Mouse (Mus musculus) inflammation-experienced regulatory T-cells, adult 6 months (primary cell): ENCODE results near the gene Crx. TPM values are rescaled to one million over a fixed set of nuclear protein-coding genes. Genes with fewer than 3 reads are reported as not detected.
A peak's percentile ranks its signal among the peaks of the same experiment; 100 is the strongest.
"Not testable (repeated sequence)": the region's sequence is repeated elsewhere in the genome, so short reads cannot be mapped to it uniquely, and the experiment has no call there.

Experiments used
- ATAC-seq: one replicate; pipeline ENCODE4 v1.8.0; 2017
- polyA plus RNA-seq, 3 experiments: library from polyadenylated mRNA; unstranded; fragments of 100-300 nt; shearing (Covaris generic); gene quantifications; one replicate each; pipeline ENCODE4 v1.2.1; 2017

Gene Crx
- polyA plus RNA-seq, result not detected

DNA sequence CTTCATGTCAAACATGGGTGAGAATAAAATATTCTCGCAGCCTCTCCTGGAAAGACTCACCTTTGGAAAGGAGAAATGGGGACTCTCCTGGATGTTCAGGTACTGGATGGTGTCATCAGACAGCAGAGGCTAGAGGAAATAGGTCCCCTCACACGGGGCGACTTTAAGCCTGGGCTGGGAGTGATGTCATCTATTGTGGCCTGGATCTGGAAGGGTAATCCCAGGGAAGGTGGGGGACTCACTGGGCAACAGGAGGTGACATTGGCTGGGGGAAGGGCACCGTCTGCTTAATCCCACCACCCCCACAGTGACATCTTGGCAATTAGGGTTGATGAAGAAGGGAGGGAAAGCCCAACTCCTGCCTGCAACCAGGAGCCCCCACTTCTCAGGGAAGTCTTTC is at the start of gene Crx:
Gene Crx (minus strand): TSS at position 213 of the 400 bp plus-strand sequence.
- ATAC-seq, result no peak

DNA sequence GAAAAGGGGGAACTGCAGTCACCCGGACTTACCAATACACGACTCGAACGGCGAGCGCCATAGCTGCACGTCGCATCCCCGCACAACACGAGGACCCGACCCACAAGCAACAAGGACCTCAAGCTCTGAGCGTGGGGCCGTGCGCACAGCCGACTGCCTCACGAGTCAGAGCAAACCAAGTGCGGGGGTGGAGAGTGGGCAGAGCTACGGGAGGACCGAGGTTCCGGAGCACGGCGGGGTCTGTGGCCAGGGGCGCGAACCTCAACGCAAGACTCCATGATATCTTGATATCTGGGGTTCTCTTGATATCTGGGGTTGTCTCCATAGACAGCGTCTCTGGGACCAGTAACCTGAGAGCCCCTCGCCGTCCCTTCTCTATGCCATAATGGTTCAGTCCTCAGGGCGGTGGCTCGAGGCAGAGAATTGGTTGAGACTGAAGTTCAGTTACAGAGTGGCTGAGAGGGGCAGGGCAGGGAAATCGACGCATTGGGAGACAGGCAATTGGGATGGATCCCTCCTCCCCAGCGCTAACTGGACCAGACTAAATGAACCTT is 42.5 kb upstream of the Crx start, which contains the start of gene Selenow:
Gene Selenow (minus strand): TSS at position 183 of the 554 bp plus-strand sequence.
- ATAC-seq, result peak; percentile 95

DNA sequence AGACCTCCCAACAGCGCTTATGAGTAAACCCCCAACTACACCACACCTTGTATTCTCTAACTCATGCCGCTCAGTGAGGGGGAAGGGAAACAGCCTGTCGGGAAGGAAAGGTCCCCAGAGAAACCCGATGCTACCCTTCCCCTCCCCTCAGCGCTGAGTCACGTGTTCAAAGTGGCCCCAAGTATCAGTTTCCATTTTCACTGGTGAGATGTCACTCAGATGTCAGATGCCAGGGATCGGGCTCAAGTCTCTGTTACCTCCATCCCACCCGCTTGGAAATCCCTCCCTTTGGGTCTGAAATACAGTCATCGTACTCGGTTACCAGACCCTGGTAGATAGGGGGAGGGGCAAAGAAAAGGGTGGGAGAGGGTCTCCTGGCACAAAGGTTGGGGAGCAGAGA is 42.0 kb upstream of the Crx start:
- peak; percentile 64 for ATAC-seq

DNA sequence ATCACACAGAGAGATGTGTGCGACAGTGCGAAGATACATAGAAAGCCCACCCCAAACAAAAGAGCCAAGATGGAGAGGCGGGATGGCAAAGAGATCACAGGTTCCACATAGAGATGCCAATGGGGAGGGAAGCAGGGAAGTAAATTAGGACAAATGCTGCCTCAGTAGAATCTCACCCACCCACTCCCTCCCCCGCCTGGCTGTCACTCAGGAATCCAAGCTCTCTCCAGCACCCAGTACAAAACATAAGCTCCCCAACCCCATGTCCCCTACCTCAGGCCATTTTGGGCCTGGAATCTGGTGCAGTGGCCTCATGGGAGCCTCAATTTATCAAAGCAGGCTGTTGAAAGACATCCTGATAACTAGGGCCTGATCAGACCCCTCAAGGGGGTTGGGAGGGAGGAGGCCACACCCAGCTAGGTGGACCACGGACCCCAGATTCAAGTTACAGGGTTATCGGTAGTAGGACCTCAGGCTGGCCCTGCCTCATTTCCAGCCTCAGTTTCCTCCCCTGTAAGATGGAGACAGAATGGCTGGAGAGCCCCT is 41.0 kb upstream of the Crx start:
- no peak for ATAC-seq

DNA sequence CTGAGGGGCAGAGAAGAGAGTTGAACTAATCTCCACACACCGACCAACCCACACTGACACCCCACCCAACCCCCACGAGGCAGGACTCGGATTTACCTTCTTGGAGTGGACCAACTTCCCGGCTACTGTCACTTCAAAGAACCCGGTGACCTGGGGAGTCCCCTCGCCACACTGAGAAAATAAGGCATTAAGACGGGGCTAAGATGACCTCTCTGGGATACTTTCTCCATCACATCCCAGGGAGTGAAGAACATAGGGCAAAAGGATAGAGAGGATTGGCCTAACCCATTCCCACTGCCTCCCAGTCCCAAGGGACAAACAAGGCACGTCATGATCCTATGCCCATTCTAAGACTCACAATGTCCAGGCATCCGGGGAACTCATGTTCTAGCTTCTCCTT is 40.2 kb upstream of the Crx start:
- ATAC-seq, result no peak

DNA sequence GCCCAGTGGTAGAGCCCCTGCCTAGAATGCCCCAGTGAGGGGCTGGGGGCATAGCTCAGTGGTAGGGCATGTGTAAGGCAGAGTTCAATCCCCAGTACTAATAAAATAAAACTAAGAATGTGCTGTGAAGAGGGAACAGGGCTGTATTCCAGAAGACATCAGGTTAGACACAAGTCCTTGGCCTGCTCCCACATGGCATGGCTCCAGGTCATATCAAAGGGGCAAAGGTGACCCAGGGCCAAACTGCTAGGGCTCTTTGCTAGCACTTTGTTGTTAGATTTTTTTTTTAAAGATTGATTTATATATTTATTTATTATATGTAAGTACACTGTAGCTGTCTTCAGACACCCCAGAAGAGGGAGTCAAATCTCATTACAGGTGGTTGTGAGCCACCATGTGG is 38.6 kb upstream of the Crx start:
- ATAC-seq, result no peak

DNA sequence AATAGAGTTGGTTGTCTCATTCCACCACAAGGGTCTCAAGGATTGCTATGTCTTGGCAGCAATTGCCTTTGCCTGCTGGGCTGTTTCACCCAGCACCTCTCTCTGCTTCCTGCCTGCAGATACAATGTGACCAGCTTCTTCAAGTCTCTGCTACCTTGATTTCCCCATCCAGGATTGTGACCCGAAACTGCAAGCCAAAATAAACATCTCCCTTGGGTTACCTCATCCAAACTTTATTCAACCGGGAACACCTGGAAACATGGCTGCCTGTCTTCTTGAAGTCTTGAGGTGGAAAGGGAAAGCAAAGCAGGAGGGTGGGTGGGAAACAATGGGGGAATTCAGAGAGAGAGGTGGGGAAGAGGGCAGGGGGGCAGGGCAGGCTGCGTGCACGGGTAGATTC is 37.2 kb upstream of the Crx start:
- no peak for ATAC-seq

DNA sequence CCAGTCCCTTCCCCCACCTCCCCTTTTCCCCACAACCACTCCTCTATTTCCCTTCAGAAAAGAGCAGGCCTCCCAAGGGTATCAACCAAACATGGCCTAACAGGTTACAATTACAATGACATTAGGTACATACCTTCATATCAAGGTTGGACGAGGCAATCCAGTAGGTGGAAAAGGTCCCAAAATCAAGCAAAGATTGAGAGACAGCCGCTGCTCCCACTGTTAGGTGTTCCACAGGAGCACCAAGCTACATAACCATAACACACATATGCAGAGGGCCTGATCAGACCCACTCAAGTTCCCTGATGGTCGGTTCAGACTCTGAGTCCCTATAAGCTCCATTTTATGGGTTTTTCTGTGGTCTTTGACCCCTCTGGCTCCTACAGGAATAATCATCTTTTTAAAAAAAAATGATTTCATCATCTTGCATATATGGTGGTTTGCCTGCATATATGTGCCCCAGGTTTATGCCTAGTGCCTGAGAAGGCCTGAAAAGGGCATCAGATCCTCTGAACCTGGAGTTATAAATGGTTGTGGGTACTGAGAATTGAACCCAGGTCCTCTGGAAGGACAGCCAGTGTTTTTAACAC is 36.5 kb upstream of the Crx start:
- ATAC-seq, result no peak

DNA sequence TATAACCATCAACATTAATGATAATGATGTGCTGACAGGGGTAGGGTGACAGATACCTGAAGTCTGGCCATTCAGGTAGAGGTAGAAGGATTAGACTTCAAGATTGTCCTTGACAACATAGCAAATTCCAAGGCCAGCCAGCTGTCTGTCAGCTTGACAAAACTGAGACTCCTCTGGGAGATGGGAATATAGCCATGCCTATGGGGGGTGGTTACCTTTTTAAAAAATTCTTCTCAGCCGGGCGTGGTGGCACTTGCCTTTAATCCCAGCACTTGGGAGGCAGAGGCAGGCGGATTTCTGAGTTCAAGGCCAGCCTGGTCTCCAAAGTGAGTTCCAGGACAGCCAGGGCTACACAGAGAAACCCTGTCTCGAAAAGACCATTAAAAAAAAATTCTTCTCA is 35.9 kb upstream of the Crx start:
- not testable (repeated sequence) for ATAC-seq

DNA sequence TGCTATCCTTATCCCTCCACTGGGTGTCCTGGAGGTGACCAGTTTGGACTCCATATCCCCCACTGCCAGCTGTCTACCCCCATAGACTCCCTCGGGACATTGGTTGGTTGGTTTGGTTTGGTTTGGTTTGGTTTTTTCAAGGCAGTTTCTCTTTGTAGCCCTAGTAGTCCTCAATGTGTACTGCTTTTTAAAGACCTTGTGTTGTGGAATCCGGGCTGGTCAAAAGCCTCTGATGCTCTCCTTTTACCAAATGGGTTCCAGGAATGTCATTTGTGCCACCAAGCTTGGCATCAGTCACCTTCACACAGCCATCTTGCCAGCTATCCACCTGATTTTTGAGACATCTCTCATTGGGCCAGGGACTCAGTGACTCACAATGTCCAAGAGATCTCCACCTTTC is 35.0 kb upstream of the Crx start:
- no peak for ATAC-seq

DNA sequence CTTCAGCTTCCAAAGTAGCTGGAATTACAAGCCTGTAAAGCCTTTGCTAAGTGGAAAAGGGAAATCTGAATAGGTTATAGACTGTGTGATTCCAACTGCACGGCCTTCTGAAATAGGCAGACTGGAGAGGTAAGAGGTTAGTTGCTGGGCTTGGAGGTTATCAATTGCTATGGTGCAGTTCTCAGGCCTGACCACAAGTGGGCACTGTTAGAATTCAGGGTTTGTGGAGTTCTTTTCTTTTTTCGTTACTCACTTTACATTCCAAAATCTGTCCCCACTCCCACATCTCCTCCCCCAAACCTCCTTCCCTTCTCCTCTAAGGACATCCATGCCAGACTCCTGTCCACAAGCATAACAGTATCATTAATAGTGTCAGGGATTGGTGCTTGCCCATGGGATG is 34.5 kb upstream of the Crx start:
- peak; percentile 63 for ATAC-seq

DNA sequence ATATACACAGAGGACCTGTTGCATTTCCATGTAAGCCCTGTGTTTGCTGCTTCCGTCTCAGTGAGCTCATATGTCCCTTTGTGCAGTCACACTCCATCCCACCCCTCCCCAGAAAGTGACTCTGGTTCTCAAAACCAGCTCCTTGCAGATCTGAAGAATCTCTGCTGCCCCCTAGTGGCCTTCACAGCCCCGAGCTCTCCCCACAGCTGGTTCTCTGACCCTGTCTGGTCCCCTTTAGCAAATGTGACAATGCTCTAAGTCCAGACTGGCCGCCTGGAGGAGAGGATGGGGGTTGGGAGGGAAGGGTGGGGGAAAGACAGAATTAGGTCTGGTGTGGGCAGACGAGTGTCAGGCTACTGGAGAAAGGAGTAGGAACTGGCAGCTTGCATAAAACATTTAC is 32.4 kb upstream of the Crx start:
- ATAC-seq, result peak; percentile 52

DNA sequence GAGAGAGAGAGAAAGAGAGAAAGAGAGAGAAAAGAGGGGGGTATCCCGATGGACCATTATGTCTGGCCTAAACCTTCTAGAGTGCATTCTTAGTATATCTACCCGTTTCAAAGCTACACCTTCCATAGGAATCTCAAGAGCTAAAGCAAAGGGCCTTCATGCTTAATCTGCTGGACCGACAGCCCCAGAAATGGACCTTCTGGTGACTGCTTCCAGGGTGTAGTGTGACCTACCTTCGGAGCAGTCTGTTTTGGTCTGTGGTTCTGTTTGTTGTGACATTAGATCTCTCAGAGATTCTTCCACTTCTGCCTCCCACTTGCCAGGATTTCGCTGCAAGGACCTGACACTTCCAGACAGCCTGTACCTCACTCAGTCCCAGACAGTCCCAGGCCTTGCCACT is 30.8 kb upstream of the Crx start:
- no peak for ATAC-seq

DNA sequence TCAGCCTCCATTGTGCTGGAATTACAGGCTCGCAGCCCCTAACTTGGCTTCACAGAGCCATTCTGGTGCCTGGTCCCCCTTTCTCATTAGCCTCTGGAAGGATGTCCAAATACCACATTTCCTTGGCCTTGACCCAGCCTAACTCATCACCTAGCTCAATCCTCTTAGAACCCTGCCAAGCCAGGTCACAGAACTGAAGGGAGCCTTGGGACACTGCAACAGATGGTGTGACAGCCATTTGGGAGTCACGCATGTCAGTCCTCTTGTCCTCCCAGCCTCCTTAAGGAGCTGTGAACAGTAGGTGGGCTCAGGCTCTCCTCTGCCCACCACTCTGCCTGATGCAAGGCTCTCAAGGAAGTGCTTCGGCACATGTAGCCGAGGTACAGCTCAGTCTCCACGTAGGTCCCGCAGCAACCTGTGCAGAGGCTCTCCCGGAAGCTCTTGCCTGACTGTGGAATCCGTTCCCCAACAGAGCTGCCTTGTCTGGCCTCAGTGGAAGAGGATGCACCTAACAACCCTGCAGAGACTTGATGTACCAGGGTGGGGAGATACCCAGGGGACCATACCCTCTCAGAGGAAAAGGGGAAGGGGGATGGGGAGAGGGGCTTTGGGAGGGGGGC is 28.3 kb upstream of the Crx start:
- no peak for ATAC-seq

DNA sequence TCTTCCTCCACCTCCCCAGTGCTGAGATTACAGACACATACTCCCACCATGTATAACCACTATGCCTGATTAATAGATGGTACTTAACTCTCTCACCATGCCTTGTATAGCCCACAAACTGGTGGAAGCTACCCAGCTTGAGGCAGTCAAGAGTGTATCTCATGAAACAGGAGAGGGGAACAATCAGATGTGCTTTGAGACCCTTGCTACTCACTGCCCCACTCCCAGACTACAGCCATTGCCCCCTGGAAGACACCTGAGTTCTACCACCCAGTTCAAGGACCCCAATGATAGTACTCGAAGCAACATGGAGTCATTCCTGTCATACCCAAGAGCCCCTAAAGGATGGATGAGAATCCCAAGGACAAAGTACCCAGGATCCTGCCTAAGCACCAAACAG is 26.8 kb upstream of the Crx start:
- no peak for ATAC-seq

DNA sequence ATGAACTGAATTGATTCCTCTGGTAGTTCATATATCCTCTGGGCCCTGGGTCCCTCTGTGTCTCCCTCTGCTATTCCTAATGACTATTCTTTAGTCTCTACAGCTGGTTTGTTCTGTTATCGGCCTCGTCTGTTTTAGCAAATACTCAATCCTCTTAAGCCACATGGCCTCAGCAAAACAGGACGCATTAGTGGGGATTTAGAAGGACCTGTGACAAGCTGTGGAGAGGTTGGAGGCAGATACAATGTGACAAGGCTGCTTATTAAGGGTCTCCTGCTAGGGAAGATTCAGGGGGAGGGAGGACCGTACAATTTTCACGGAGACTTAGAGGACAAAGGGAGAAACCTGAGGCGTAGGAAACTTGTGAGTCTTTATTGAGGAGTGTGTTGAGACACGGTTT is 26.1 kb upstream of the Crx start:
- no peak for ATAC-seq

DNA sequence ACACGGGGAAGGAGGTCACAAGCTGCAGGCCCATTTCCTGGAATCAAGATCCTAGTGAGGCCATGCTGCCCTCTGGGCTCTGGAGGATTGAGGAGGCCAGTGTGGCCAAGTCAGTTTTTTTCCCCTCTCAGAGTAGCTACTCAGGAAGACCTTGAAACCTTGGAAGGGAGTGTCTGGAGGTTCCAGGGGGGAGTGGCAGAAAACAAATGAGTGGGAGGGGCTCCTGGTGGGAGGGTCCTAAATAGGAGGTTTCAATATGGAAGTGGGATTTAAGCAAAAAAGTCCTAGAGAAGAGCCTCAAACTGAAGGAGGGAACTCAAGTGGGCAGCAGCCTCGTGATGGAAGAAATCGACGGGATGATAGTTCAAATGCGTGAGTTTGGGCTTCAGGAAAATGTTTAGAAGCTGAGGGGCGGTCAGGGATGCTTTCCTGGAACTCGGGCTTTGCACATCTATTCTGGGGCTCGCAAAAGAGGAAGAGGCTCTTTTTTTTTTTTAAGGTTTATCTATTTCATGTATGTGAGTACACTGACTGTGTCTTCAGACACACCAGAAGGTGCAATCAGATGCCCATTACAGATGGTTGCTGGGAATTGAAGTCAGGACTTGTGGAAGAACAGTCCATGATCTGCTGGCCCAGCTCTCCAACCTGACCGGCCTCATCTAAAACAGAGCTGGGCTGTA is 21.7 kb upstream of the Crx start:
- ATAC-seq, result no peak

DNA sequence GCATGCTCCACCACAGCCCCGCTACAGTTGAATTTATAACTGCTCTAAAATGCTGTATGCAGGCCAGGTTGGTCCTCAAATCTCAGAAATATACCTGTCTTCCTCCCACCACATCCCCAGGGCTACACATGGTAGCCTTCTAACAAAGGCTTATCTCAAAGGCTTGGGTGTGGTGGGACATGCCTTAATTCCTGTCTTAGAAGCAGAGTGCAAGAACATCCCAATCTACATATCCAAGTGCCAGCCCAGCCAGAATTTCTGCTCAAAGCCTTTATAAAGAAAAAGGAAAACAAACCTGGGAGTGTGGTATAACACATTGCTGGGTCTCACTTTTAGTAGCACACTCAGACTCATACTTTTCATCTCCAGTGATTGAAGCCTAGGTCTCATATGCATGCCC is 14.5 kb upstream of the Crx start:
- no peak for ATAC-seq

DNA sequence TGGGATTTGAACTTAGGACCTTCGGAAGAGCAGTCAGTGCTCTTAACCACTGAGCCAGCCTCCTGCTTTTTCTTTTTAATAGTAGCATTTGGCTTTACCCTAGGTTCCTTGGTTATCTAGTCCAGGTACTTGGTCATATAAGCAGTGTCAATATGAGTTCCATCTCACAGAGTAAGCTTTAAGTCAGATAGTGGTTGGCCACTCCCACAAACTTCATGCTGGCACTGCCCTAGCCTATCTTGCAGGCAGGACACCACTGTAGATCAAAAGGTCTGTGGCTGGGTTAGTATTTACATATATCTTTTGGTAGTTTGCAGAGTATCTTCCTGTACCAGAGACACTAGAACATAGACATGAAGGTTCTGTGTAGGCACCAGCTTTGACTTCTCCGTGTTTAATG is 4.4 kb upstream of the Crx start:
- ATAC-seq, result no peak

DNA sequence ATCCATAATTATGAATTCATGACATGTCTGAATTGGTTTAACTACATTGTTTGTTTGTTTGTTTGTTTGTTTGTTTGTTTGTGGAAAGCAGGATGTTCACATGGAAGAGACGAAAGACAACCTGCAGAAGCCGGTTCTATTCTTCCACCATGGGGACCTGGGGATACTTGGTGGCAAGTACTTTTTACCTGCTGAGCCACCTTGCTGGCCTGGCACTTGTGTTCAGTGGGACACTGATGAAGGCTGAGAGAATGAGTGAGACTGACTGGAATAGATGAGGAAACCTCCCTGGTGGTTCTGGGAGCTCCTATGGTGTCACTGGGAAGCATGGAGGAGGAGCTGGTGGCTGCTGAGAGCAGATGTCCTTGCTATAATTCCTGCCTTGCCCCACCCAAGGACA is 2.5 kb upstream of the Crx start, which contains the start of gene Crxos:
Gene Crxos (plus strand): TSS at position 301 of the 400 bp plus-strand sequence.
- ATAC-seq, result no peak

DNA sequence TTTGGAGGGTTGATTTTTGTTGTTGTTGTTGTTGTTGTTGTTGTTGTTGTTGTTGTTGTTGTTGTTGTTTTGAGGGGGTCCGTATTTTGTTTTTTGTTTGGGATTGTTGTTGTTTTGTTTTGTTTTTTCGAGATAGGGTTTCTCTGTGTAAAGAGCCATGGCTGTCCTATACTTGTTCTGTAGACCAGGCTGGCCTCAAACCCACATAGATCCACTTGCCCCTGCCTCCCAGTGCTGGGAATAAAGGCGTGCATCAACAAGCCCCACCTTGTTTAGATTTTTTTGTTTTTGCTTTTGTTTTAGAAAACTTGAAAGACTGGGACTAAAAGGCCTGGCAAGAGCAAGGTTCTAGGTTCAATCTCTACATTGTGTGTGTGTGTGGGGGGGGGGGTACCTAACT is 2.1 kb upstream of the Crx start:
- ATAC-seq, result no peak

DNA sequence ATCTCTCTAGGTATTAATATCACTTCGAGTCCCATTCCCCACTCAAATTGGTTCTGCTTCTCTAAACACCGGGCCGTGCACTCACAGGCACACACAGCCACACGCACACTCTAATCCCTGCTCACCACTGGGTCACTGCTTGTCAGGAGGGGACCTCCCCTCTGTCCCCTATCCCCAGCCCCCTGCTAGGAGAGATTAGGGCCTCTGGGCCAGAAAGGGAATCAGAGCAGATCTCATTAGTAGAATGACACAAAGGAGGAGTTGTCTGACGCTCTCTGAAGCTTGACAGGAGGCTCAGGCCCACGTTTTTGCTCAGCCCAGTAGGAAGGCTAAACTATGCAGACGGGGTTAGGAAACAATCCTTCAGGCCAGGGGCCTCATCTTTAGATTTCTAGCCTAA is 1.6 kb upstream of the Crx start:
- no peak for ATAC-seq

DNA sequence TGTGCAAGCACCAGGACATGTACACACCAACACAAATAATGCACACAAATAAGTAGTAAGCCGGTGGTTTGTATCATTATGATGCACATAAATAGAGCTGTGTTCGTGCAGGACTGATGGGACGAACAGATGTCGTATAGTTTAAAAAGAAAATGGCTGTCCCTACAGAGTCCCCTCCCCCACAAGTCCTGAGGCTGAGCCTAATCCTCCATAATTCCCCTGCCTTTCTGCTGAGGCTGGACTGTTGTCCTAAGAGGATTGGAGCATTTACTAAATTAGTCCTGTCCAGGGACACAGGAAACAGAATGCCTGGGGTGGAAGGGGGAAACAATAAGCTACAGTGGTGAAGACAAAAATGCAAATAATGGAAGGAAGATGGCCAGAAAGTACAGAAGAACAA is 15.7 kb downstream of the Crx start:
- no peak for ATAC-seq

DNA sequence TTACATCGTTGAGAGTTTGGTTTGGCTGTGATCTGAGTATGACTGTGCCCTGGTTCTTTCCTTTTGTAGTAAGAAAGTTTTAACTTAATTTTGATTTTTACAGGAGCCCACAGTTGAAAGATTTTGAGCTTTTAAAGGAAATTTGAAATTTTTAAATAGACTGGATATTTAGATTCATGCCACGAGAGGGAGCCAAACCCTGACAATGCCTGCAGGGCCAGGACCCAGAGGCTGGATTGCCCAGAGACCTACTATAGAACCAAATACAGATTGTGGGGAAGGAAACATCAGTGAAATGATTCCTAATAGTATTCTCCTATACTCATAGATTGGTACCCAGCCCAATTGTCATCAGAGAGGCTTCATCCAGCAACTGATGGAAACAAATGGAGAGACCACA is 20.1 kb downstream of the Crx start:
- no peak for ATAC-seq
